ENCODE assay signal across 1 mouse cellular context in genomic region chr11:57650867-57651266, GRCm38 (mm10).
TF ChIP-seq lines count a peak whose summit lies in the region.

No protein-coding gene starts in this region.

TF ChIP-seq in MEL, 35 proteins besides CTCF, POLR2A, EP300 and RAD21 (continued from another document):
- TF ChIP-seq MYB (IDR thresholded peaks at IDR 0.05; ENCODE audit: low read depth, low read length) = no peak
- TF ChIP-seq BHLHE40 (IDR thresholded peaks at IDR 0.05; ENCODE audit: borderline replicate concordance, low read depth, low read length) = no peak
- TF ChIP-seq ELF1 (IDR thresholded peaks at IDR 0.05; ENCODE audit: low read depth, low read length) = 0 out of 2 replicates have a peak, but pooled peaks have one; percentile 34
- no peak for TF ChIP-seq ZMIZ1 (IDR thresholded peaks at IDR 0.05; ENCODE audit: low read depth, low read length)
